Mouse (Mus musculus) CD8-positive naive resting alpha-beta T cell, adult 57 days (primary cell): ENCODE results near the gene Cdk5rap2. TPM values are rescaled to one million over a fixed set of nuclear protein-coding genes. Genes with fewer than 3 reads are reported as not detected.

Source experiments
- total RNA-seq: library from RNA; stranded (reverse); gene quantifications from one replicate; pipeline ENCODE4 v1.2.4, GENCODE M21; 2023

Cdk5rap2 gene
- 36.0 TPM for total RNA-seq

DNA sequence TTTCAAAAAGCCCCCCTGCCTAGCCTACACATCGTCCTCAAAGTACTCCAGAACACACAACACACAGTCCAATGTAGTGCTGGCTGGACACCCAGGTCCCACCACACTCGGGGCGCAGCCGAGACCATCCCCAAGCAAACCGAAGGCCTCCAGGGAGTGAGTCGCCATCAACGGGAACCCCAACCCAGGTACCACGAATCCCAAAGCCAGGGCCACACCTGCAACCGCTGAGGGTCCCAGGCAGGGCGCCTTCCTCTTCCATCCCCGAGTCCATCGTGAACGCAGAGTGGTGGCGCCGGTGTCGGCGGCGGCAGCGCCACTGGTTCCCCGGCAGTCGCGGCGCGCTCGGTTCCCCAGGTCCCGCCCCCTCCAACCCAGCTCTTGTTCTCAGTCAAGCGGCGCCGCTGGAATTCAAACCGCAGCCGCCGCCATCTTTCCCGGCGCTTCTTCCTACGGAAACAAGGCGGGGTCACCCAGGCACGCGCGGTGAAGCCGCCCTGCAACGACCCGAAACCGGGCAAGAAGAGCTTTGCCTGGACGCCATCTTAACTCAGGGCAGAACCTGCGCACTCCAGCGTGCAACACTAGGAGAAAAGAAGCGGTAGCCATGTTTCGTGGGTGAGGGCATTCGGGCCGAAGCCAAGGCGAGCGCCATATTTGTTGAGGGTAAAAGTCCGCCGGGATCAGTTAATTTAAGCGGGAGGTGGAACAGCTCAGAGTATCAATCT is at the start of gene Cdk5rap2:
Gene Cdk5rap2 (minus strand): TSS at position 450 of the 728 bp plus-strand sequence.

Other genes starting within 250 kb of the Cdk5rap2 start
- 5.8 TPM for gene Megf9, start 124.6 kb upstream of the Cdk5rap2 start, total RNA-seq